Mouse (Mus musculus) heart, postnatal 10 days (tissue): ENCODE results near the gene Kalrn. TPM values are rescaled to one million over a fixed set of nuclear protein-coding genes. Genes with fewer than 3 reads are reported as not detected.

Experiments used
- DNase-seq, 2 experiments: peaks; one replicate each; pipeline ENCODE4 v3.0.0; 2021
- intact Hi-C: fragments of 180-260 bp; cut with DNase I; formaldehyde crosslinking; loops from one replicate; pipeline ENCODE4 v1.15.1; 2025
- total RNA-seq, 2 experiments: library from RNA; stranded (reverse); gene quantifications; 2 replicates each; pipeline ENCODE4 v1.2.3; 2021

The Kalrn gene
- total RNA-seq, 2 experiments from 2014 or later, result 30.7 to 35.7 TPM

DNA sequence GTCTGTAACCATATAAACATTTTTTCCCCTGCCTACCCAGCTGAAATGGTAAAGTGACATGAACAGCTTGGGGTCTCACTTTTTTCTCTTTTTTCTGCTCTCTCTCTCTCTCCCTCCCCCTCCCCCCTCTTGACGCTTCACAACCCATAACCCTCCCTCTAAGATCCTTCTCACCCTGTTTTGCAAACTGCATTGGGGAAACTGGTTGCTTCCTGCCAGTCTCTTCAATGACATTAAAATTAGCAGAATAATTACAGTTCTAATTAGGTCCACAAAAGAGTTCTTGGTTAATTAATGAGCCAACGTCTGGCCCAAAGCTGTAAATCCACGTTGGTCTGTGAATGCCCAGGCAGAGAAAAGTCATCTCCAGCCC is 478.3 kb downstream of the Kalrn start:
- intact Hi-C loops, result no loop called here
- DNase-seq, result no peak

- intact Hi-C loops, result loop anchor here (5.0 kb wide), 3 partner anchors 37 to 92 kb away; no protein-coding TSS in a partner anchor
- DNase-seq, result peak; percentile 70 to 71
Measured at GRCm38 (mm10) chr16:34094446-34095092, 478.8 kb downstream of the Kalrn start.

DNA sequence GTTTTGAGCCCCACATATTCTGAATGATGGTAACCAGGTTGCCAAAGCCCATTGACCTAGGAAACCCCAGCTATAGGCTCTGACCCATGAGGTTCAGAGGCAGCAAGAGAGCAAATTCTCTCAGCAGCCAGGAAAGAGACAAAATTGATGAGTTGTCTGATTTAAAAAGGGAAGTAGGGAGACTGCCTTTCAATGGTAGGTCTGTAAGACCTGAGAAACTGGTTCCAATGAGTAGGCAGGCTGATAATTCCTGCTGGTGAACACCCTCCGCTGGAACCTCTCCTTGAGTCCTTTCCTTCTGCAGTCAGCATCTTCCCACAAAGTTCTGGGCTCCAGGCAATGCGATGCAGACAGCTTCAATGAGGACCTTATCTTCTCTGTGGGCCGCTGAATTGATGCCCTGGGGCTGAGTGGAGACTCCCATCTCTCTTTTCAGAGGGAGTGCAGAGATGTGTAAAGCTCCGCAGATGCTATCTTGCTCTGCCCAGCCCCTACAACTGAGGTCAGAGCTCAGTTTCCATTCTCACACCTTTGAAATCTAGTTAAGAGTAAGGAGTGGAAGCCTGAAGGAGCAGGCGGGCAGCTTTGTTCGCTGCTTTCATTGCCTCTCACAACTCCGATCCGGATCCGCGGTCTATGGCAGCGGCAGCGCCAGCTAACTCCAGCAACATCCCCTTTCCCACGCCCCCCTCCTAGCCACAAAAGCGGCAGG is 479.4 kb downstream of the Kalrn start:
- intact Hi-C loops, result loop anchor here (5.0 kb wide), 3 partner anchors 37 to 92 kb away; no protein-coding TSS in a partner anchor
- DNase-seq, result no peak

DNA sequence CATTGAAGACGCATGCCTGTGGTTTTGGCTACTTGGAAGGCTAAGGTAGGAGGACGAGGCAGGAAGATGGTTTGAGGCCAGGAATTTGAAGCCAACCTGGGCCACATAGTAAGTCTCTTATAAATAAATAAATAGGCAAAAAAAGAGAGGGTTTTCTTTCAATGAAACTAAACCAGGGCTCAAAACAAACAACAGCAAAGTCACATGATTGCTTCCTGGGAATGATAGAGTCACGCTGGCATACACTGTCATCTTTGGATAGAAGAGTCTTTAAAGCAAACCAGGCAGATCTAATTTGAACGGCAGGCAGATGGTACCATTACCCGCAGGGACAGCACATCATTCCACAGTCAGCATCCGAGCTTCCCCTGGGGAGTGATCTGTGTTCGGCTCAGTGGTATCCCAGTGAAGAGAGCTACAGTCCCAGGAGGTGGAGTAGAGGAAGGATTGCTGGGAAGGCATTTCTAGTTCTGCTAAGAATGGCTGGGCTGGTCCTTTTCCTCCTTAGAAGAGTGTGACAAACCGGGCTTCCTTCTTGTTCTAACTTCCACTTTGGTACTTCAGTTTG is 483.7 kb downstream of the Kalrn start:
- DNase-seq, result no peak
- intact Hi-C loops, result loop anchor here (5.0 kb wide), 3 partner anchors 32 to 87 kb away; no protein-coding TSS in a partner anchor

GRCm38 (mm10) chr16:34089022-34089421 is 484.3 kb downstream of the Kalrn start:
- intact Hi-C loops, result no loop called here
- DNase-seq, result no peak

GRCm38 (mm10) chr16:34088331-34088730 is 485.0 kb downstream of the Kalrn start:
- intact Hi-C loops, result no loop called here
- no peak for DNase-seq

- no peak for DNase-seq
- intact Hi-C loops, result loop anchor here (5.0 kb wide), 1 partner anchor 52 kb away; no protein-coding TSS in a partner anchor
Measured at GRCm38 (mm10) chr16:34084135-34084920, 489.0 kb downstream of the Kalrn start.

DNA sequence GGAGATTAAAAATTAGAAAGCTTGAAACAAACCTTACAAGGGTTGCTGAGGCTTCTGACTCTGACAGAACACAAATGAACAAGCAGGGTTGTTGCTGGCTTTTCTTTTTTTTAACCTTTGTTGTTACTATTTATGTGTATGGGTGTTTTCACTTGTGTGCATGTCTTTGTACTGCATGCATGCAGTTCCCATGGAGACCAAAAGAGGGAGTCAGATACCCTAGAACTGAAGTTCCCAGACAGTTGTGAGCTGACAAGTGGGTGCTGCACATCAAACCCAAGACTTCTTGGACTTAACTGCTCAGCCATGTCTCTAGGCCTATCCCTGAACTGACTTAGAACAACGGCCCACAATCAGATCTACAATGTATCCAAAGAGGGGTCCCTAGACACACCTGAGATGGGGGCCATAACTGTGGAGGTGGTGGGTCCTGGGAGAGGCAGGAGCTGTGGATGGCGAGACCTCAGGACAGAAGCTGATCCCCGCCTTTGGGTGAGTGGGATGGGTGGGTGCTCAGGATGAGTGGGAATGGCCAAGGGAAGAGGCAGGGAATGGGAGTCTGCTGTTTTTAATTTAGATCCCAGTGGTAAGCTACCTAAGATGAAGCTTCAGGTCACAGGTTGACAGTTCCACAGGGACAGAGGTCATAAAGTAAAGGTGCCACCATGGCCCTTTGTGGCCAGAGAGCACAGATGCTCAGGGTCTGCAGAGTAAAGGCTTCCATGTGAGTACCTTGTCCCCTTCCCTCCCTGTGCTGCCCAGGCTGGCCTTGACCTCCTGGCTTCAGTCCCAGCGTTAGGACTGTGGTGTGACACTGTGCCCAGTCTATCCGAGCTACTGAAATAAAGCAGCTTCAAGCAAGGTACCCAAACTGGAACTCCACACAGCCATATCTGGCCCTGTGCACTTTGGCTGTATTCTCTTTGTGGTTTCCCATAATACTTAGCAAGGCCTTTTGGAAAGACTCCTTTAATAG is 490.6 kb downstream of the Kalrn start:
- intact Hi-C loops, result loop anchor here (5.0 kb wide), 1 partner anchor 50 kb away; no protein-coding TSS in a partner anchor
- DNase-seq, result peak; percentile 42 to 57

- peak; percentile 81 to 82 for DNase-seq
- intact Hi-C loops, result loop anchor here (2.0 to 5.0 kb wide), 2 partner anchors 15 to 50 kb away; no protein-coding TSS in a partner anchor
Measured at GRCm38 (mm10) chr16:34081683-34082438, 491.5 kb downstream of the Kalrn start.

DNA sequence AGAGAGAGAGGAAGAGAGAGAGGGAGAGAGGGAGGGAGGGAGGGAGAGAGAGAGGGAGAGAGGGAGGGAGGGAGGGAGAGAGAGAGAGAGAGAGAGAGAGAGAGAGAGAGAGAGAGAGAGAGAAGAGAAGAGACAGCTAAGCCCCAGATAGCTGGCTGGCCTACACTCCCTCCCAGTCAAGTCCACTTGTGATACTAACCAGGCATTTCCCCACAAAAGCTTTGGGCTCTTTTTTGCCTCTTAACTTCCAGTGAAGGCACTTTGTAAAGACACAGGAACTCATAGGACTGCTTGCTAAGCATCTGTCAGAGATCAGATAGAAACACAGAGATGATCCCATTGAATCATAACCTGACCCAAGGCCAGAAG is 492.0 kb downstream of the Kalrn start:
- intact Hi-C loops, result loop anchor here (2.0 to 5.0 kb wide), 2 partner anchors 14 to 49 kb away; no protein-coding TSS in a partner anchor
- DNase-seq, result peak; percentile 37 to 43

DNA sequence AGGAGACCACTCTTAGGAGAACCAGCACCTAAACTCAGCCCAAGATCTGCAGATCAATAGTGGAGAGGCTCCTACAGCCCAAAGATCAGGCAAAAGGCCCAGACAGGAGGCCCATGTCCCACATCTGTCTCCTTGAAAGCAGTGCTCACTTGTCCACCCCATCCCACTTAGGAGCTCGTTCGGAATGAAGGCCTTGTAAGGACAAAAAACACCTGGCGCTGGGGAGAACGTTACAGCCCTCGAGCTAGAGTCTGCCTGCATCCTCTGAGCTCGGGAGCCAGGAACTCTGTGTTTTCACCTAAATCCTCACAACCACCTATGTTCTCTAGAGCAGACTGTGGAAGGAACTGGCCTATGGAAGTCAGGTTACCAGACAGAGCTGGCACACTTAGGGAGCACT is 492.5 kb downstream of the Kalrn start:
- intact Hi-C loops, result loop anchor here (2.0 to 5.0 kb wide), 2 partner anchors 14 to 49 kb away; no protein-coding TSS in a partner anchor
- DNase-seq, result peak; percentile 43 to 44

- DNase-seq, result peak; percentile 51 to 61
- intact Hi-C loops, result no loop called here
Measured at GRCm38 (mm10) chr16:34079511-34079910, 493.8 kb downstream of the Kalrn start.

DNA sequence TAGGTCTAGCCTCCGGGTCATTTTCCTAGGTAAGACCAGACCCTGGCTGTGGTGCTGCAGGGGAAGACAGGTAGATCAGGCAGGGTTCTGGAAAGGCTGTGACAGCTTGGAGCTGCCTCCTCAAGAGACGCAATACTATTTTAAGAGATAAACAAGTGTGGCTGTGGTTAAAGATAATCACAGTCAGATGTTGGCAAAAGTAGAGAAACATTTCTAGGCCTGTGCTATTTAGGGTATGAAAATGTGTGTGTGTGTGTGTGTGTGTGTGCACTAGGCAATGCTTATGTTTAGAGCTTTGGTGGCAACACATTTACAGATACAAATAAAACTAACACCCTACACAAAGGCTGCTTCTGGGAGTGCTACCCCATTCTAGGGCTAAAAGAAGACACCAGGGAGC is 494.6 kb downstream of the Kalrn start:
- DNase-seq, result peak; percentile 35 to 41
- intact Hi-C loops, result no loop called here

- intact Hi-C loops, result no loop called here
- no peak for DNase-seq
Measured at GRCm38 (mm10) chr16:34076101-34076500, 497.2 kb downstream of the Kalrn start.

GRCm38 (mm10) chr16:34073930-34074329 is 499.4 kb downstream of the Kalrn start:
- no peak for DNase-seq
- intact Hi-C loops, result no loop called here

DNA sequence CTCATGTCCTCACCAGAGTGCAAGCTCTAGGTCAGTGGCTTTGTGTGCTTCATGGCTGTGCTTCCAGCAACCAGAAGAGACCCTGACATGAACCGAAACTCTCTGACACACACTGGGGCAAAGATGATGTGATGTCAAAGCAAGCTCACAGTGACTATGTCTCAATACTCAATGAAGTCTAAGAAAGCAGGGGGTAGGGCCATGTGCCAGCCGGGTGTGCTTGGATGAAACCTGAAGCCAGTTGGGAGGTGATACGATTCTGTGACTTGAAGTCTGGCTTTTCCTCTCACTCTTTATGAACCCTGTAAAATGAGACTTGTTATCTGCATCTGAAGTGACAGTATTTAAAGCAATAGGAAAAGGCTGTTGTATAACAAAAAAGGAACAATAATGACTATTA is 501.2 kb downstream of the Kalrn start:
- DNase-seq, result no peak
- intact Hi-C loops, result no loop called here

DNA sequence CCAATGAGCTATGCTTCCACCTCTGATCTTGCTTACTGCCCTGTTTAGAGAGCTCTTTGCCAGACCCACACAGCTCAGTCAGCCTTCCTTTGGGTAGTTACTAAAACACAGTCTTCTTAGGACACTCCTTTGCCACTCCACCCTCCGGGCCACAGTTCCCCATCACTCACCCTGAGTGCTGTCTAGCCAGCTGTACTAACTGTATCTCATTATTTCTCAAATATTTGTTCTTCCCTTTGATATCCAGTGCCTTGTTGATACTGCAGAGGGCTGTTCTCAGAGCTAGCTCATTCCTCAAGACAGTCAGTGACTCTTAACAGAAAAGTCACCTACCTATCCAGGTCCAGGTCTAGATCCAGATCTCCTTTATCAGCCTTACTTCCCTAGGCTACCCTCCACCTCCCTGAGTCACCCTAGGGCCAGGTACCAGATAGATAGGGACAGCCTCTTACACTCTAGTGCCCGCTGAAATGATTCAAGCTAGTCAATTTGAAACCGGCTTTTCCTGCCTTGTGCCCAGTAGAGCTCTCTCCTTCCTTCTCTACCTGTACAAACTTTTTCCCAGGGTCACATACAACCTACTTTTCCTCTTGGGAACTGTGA is 502.0 kb downstream of the Kalrn start:
- intact Hi-C loops, result no loop called here
- DNase-seq, result no peak

DNA sequence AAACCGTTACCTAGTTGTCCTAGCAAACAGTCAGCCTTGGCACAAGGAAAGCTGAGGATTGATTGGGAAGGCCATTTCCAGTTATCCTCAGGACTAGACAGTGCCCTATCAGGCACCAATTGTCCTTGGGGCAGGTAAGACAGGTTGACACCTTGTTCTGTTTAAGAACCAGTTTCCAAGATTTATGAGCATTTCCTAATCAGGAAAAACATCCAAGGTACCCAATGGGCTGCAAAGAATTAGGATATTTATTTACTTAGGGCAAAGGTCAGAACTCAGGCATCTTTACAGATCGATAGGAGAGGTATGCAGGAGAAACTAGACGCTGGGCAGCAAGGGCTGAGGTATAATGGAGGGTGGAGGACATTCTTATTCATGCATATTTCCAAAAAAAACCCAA is 503.9 kb downstream of the Kalrn start:
- intact Hi-C loops, result no loop called here

More for the DNA sequence above, 503.9 kb downstream of the Kalrn start:
- no peak for DNase-seq
